Mouse (Mus musculus) left cerebral cortex, adult 2 months (tissue): Measurements from ENCODE around the gene Snap91. TPM values are rescaled to one million over a fixed set of nuclear protein-coding genes. Genes with fewer than 3 reads are reported as not detected.

ENCODE experiments used
- DNase-seq, 2 experiments: peaks; one replicate each; pipeline ENCODE4 v3.0.0; 2021 to 2022; ENCODE audit warnings: low spot score in 2 of 2, mixed read lengths in 1 of 2; ENCODE audit errors: extremely low spot score in 1 of 2
- H3K27ac ChIP-seq: fragments of 200-600 bp; 2 replicates; pipeline ENCODE4 v1.8.1; 2022
- H3K4me3 ChIP-seq: fragments of 200-600 bp; 2 replicates; pipeline ENCODE4 v1.8.1; 2022
- CTCF ChIP-seq: fragments of 200-600 bp; IDR thresholded peaks from 2 replicates; pipeline ENCODE4 v1.8.1; 2022; ENCODE audit warnings: antibody characterized with exemption, mild to moderate bottlenecking, moderate library complexity
- intact Hi-C: fragments of 180-260 bp; cut with DNase I; formaldehyde crosslinking; loops from one replicate; pipeline ENCODE4 v1.15.1; 2025
- long read RNA-seq, 2 experiments: library from polyadenylated mRNA; stranded (forward); transcript quantifications; one replicate each; pipeline ENCODE4 v2.0.0; 2021; ENCODE audit warnings: borderline mapping rate in 2 of 2
- total RNA-seq, 2 experiments: library from RNA; stranded (reverse); gene quantifications; 2 replicates each; pipeline ENCODE4 v1.2.3; 2021

The Snap91 gene
- 100 to 1,000 TPM; 384 to 394 TPM for total RNA-seq
- long read RNA-seq, experiment 1, full-length matches to known transcripts, result 3 of 434 reads
- long read RNA-seq, experiment 1, partial matches to known transcripts, result 54 of 434 reads
- long read RNA-seq, experiment 1, other reads (novel, unspliced or antisense), result 377 of 434 reads
- long read RNA-seq, experiment 2, partial matches to known transcripts, result 39 of 314 reads
- long read RNA-seq, experiment 2, other reads (novel, unspliced or antisense), result 275 of 314 reads

- intact Hi-C loops, result loop anchor here (1.0 to 5.0 kb wide), 3 partner anchors 97 to 136 kb away; no protein-coding TSS in a partner anchor
These were observed at the start of gene Snap91 for GRCm38 (mm10) chr9:86880113-86880972. Gene Snap91 (minus strand): TSS chr9:86880654.

DNA sequence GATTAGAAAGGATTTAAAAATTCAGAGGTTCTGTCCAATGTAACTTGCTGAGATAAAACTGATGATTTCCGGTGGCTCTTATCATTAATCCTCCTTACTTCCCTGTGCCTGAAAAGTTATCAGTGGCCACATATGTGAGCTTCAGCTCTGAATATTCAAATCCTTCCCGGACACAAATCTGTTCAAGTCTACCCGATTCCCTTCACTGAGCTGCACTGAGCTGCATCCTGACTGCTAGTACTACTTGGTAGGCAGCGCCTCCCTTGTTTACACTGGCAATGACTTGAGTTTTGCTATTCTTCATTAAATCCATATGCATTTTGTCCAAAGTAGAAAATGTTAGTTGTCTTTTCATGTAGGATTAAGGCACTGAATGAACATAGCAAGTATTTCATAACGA, 46.1 kb upstream of the Snap91 start:
- H3K4me3 ChIP-seq, result no peak overlapping the region
- DNase-seq, result no peak
- no peak for TF ChIP-seq CTCF
- H3K27ac ChIP-seq, result no peak overlapping the region
- intact Hi-C loops, result no loop called here

More at GRCm38 (mm10) chr9:86880113-86880972, at the start of gene Snap91:
- DNase-seq, result peak; percentile 91 to 93
- no peak; the same call in none of the 2 replicates for TF ChIP-seq CTCF
- peak within 1 kb of the TSS; percentile 98 for H3K27ac ChIP-seq
- peak within 1 kb of the TSS; percentile 88 for H3K4me3 ChIP-seq

DNA sequence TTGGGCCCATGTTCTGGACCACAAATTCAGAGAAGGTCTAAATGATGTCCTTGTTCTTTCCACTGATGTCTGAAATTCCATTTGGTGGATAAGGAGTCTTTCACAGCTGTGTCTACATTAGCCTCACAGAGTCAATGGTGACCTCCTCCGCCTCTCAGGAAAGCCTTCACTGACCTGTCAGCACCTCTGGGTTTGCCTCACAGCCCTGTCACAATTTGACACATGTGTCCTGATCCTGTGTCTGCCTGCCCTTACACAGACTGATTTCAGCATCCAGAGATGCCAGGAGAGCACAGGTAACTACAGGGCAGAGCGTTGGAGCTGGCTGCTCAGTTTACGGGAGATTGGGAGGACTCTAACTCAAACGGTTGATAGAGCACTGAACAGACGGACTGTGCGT, 45.2 kb upstream of the Snap91 start:
- no peak overlapping the region for H3K4me3 ChIP-seq

GRCm38 (mm10) chr9:86922430-86922829, 42.0 kb upstream of the Snap91 start:
- intact Hi-C loops, result no loop called here
- DNase-seq, result no peak
- no peak for TF ChIP-seq CTCF
- no peak overlapping the region for H3K27ac ChIP-seq
- H3K4me3 ChIP-seq, result no peak overlapping the region

More for the DNA sequence above, 45.2 kb upstream of the Snap91 start:
- no peak overlapping the region for H3K27ac ChIP-seq
- intact Hi-C loops, result no loop called here
- no peak for TF ChIP-seq CTCF
- DNase-seq, result no peak

GRCm38 (mm10) chr9:86916543-86916942, 36.1 kb upstream of the Snap91 start:
- Histone ChIP-seq H3K27ac (no peak overlapping the region), H3K4me3 (no peak overlapping the region)
- intact Hi-C loops, result no loop called here
- TF ChIP-seq CTCF, result no peak
- DNase-seq, result no peak

DNA sequence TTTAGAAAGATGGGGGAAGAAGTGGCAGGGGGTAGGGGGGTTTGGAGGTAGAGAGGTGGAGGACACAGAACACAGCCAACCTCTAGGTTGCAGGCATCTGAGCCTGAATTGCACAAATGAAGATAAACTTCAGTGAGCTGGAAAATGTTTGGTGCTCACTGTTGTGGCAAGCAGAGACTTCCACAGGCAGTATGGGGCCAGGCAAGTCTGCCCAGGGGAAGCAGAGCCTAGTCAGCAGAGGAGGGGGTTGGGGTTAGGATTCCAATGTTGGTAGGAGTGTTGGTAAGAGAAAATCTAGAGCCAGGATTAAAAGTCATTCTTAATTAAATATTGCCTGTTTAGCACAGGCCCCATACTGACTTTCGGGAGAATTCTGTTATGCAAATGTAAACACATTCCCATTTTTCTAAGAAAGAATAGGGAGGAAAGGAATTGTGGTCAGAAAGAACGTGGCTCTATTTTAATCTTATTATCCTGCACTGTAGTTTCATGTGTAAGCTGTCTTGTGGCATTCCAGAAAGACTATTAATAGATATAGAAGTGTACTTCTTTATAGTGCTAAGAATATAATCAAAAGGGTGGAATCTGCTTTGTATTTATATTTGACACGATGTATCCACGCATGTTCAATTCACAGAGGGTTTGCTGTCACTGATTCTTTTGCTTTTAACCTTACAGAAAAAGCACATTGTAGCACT, 19.2 kb upstream of the Snap91 start:
- Histone ChIP-seq H3K4me3 (no peak overlapping the region), H3K27ac (no peak overlapping the region)
- intact Hi-C loops, result no loop called here
- TF ChIP-seq CTCF, result no peak
- DNase-seq, result no peak

- Histone ChIP-seq H3K27ac (peak overlapping the region; percentile 98), H3K4me3 (peak overlapping the region; percentile 88)
- peak; percentile 60 to 65 for DNase-seq
- intact Hi-C loops, result loop anchor here (1.0 to 5.0 kb wide), 4 partner anchors 52 to 137 kb away; no protein-coding TSS in a partner anchor
- no peak for TF ChIP-seq CTCF
These were observed 990 bp downstream of the Snap91 start for GRCm38 (mm10) chr9:86879216-86880112.

DNA sequence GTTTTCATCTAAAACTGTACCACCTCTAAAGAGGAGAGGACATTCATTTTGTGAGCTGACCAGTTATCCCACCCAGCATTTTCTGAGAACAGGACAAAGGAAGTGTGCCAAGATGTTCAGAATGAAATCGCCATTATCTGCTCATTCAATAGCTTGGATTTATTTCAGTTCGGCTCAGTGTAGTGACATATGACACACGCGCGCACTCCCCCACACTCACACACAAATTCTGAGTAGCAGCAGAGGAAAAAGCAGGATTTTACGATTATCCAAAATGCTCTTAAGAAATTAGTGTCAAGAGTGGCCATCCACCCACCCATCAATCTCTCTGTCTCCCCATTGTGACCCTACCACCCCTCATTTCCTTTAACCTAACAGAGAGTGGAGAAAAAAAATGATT, 1.7 kb downstream of the Snap91 start:
- intact Hi-C loops, result loop anchor here (5.0 kb wide), 1 partner anchor 51 kb away; no protein-coding TSS in a partner anchor
- DNase-seq, result no peak
- H3K27ac ChIP-seq, result no peak overlapping the region; the same call in 1 of the 2 replicates

GRCm38 (mm10) chr9:86873681-86874080, 6.8 kb downstream of the Snap91 start:
- H3K27ac ChIP-seq, result no peak overlapping the region
- no peak overlapping the region for H3K4me3 ChIP-seq
- TF ChIP-seq CTCF, result no peak
- intact Hi-C loops, result no loop called here
- DNase-seq, result no peak

More for the DNA sequence above, 1.7 kb downstream of the Snap91 start:
- H3K4me3 ChIP-seq, result peak overlapping the region; percentile 88
- no peak for TF ChIP-seq CTCF

DNA sequence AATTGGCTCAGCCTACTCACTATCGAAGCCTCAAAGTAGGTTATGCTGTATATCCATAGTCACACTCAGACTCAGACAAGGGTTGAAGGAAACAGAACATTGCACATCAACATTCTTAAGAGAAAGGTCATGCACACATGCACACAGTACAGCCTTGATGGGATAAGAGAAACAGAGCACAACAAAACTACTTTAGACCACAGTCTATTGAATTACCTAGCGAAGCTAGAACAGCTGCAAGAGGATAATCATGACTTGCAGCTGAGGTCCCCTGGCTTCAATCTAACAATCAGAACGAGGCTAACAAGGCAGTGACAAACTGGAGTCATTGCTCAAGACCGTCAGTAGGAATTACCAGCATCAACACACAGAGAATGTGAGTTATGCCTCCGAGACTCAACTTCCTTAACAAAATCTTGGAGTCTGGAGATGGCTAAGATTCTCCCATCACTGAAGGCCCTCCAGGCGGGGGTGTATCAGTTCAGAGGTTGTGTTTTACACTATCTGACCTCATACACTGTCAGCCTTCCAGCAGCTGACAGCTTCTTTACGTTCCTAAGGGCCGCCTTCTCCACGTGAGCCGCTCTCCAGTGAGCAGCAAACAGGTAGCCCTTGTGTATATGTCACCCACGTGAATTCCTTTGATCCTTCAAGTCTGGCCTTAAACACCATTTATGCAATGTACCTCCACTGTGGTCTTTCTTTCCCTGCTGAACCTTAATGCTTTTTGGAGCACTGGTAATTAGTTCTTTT, 10.7 kb downstream of the Snap91 start:
- intact Hi-C loops, result no loop called here
- TF ChIP-seq CTCF, result no peak
- Histone ChIP-seq H3K27ac (no peak overlapping the region), H3K4me3 (no peak overlapping the region)
- no peak for DNase-seq
